Mouse (Mus musculus): Measurements from ENCODE around the gene Psmd3. TPM values are rescaled to one million over a fixed set of nuclear protein-coding genes. Genes with fewer than 3 reads are reported as not detected.

Gene Psmd3
- 256 and 270 TPM in 2 replicates for polyA plus RNA-seq (2012; rRNA removed)

GRCm38 (mm10) chr11:98681786-98682745 is at the start of gene Psmd3:
Psmd3 (plus strand) TSS chr11:98682554.

GRCm38 (mm10) chr11:98646459-98646858 is 35.9 kb upstream of the Psmd3 start, which contains the start of gene Gsdma2:
Gsdma2 (plus strand) TSS chr11:98646759.

GRCm38 (mm10) chr11:98664091-98664490 is 18.3 kb upstream of the Psmd3 start, which contains the start of gene Gsdma:
Gsdma (plus strand) TSS chr11:98664351.

GRCm38 (mm10) chr11:98701213-98701670 is 18.9 kb downstream of the Psmd3 start, which contains the start of gene Csf3:
Csf3 (plus strand) TSS chr11:98701263.

GRCm38 (mm10) chr11:98729119-98729588 is 46.8 kb downstream of the Psmd3 start, which contains the start of gene Med24:
Med24 (minus strand) TSS chr11:98729435.

GRCm38 (mm10) chr11:98740393-98741050 is 58.2 kb downstream of the Psmd3 start, which contains the start of gene Thra:
Thra (plus strand) TSS chr11:98740638.

Other genes starting within 250 kb of the Psmd3 start
- 33.6 and 37.7 TPM in 2 replicates for gene Mien1, start 243.6 kb upstream of the Psmd3 start, polyA plus RNA-seq (2012; rRNA removed)
- gene Grb7, start 236.2 kb upstream of the Psmd3 start, polyA plus RNA-seq (2012; rRNA removed): 17.5 TPM in 2 replicates
- 1.5 TPM in 2 replicates for gene Ikzf3, start 136.5 kb upstream of the Psmd3 start, polyA plus RNA-seq (2012; rRNA removed)
- gene Zpbp2, start 131.5 kb upstream of the Psmd3 start, polyA plus RNA-seq (2012; rRNA removed): 0.14 TPM in 1 of 2 replicates, not detected in the other
- gene Ormdl3, start 95.2 kb upstream of the Psmd3 start, polyA plus RNA-seq (2012; rRNA removed): 116 and 131 TPM in 2 replicates
- not detected in 2 replicates for gene Lrrc3c, start 84.3 kb upstream of the Psmd3 start, polyA plus RNA-seq (2012; rRNA removed)
- not detected in 2 replicates for gene Gm12355, start 56.9 kb upstream of the Psmd3 start, polyA plus RNA-seq (2012; rRNA removed)
- gene Gsdma3, start 56.2 kb upstream of the Psmd3 start, polyA plus RNA-seq (2012; rRNA removed): not detected in 2 replicates
- gene Gsdma2, start 35.8 kb upstream of the Psmd3 start, polyA plus RNA-seq (2012; rRNA removed): not detected in 2 replicates
- not detected in 2 replicates for gene Gsdma, start 18.2 kb upstream of the Psmd3 start, polyA plus RNA-seq (2012; rRNA removed)
- gene Csf3, start 18.7 kb downstream of the Psmd3 start, polyA plus RNA-seq (2012; rRNA removed): 10.2 and 10.8 TPM in 2 replicates
- gene Med24, start 46.9 kb downstream of the Psmd3 start, polyA plus RNA-seq (2012; rRNA removed): 129 TPM in 2 replicates
- 163 and 173 TPM in 2 replicates for gene Thra, start 58.1 kb downstream of the Psmd3 start, polyA plus RNA-seq (2012; rRNA removed)
- gene Nr1d1, start 92.8 kb downstream of the Psmd3 start, polyA plus RNA-seq (2012; rRNA removed): 87.5 and 140 TPM in 2 replicates
- 49.3 and 78.6 TPM in 2 replicates for gene Msl1, start 113.0 kb downstream of the Psmd3 start, polyA plus RNA-seq (2012; rRNA removed)
- 31.6 and 37.1 TPM in 2 replicates for gene Casc3, start 122.4 kb downstream of the Psmd3 start, polyA plus RNA-seq (2012; rRNA removed)
- gene Rapgefl1, start 154.2 kb downstream of the Psmd3 start, polyA plus RNA-seq (2012; rRNA removed): 11.5 and 11.6 TPM in 2 replicates
- gene Wipf2, start 181.1 kb downstream of the Psmd3 start, polyA plus RNA-seq (2012; rRNA removed): 6.4 and 11.7 TPM in 2 replicates
- gene Cdc6, start 225.2 kb downstream of the Psmd3 start, polyA plus RNA-seq (2012; rRNA removed): 0.87 and 1.4 TPM in 2 replicates
- 51.4 and 54.5 TPM in 2 replicates for gene Rara, start 245.3 kb downstream of the Psmd3 start, polyA plus RNA-seq (2012; rRNA removed)